Mouse (Mus musculus) cerebellum, postnatal 4 days (tissue): ENCODE measurements around the gene Gcsh.

ENCODE experiments used
- DNase-seq, 2 experiments: peaks; one replicate each; pipeline ENCODE4 v3.0.0; 2022; ENCODE audit warnings: low spot score in 2 of 2, mixed read lengths in 1 of 2

Gcsh gene

GRCm38 (mm10) chr8:116993095-116993867 is at the start of gene Gcsh:
Gcsh (minus strand) TSS chr8:116993537.
- DNase-seq = peak; percentile 92 to 97

GRCm38 (mm10) chr8:117039843-117040242 is 46.5 kb upstream of the Gcsh start:
- no peak for DNase-seq

GRCm38 (mm10) chr8:117037374-117037935 is 44.1 kb upstream of the Gcsh start:
- no peak for DNase-seq

- DNase-seq = no peak
These were observed 40.1 kb upstream of the Gcsh start for GRCm38 (mm10) chr8:117033393-117033792.

- DNase-seq = no peak
These were observed 39.3 kb upstream of the Gcsh start for GRCm38 (mm10) chr8:117032609-117033008.

DNA sequence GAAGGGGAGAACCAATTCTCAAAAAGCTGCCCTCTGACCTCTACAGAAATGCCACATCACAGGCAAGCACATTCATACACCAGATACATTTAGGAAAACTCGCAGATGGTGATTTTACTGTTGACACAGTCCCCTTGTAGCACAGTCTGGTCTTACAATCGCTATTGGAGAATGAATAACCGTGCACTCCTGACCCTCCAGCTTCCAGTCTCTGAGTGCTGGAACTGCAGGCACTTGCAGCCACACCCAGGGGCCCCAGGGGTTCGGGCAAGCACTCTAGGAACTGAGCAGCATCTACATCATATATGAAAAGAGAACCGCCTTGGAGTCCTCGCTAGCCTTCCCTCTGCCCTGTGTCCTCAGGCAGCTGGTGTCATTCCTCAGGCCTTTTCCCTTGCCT is 38.1 kb upstream of the Gcsh start:
- DNase-seq = no peak

DNA sequence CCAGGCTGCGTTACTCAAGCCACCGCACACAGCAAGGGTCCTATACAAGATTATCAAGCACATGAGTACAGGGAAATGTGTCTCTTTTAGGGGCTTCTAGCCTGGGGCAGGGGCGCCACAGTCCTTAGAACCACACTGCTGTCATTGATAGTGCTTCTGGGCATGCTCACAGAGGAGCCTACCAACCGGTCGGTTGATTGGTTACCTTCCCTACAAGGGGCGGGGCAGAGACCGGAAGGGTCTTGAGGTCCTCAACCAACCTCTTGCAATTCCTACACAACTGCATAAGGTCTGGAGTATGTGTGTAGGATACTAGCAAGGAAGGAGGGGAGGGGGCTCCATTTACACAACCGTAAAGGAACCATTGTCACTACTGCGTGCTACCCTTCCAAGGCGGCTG is 35.3 kb upstream of the Gcsh start:
- DNase-seq = no peak

- DNase-seq = no peak
These were observed 34.3 kb upstream of the Gcsh start for GRCm38 (mm10) chr8:117027601-117028000.

GRCm38 (mm10) chr8:117022297-117022993 is 29.1 kb upstream of the Gcsh start:
- no peak for DNase-seq

DNA sequence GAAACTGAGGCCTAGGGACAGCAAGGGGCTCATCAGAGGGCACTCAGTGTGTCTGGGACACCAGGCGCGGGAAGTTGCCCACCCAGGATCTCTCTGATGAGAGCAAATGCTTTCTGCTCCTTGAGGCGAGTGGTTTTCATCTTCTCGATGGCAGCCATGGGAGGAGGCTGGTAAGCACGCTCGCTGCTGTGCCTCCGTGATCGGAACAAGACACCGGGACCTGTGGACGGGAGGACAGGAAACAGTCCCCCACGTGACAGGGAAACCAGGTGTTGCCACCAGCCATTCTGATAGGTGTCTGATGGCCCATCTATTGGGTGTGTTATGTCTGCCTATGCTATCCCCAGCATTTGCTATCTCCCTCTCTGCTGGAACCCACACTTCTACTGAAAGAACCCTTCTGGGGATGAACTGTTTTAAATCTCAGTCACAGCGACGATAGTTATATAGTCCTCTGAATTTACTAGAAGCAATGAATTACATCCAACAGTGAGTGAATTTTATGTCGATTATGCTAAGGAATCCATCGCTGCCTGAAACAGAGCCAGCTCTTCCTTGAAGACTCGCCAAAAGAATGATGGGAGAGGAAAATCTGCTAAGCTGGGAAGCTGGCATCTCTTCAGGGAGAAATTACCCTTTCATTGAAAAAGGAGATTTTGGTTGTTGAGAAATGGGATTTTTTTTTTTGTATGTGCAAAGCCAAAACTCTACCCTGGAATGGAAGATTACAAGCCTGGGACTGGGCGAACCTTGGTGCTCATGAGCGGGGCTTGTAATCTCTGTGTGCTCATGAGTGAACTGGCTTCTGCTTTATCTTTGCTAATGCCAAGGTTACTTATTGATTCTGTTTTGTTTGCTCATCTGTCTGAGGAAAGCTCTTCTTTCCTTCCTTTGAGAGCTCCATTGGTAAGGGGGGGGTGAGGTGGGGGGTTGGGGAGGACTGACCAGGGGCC is 26.3 kb upstream of the Gcsh start:
- DNase-seq = no peak

GRCm38 (mm10) chr8:117017896-117018295 is 24.6 kb upstream of the Gcsh start:
- no peak for DNase-seq

DNA sequence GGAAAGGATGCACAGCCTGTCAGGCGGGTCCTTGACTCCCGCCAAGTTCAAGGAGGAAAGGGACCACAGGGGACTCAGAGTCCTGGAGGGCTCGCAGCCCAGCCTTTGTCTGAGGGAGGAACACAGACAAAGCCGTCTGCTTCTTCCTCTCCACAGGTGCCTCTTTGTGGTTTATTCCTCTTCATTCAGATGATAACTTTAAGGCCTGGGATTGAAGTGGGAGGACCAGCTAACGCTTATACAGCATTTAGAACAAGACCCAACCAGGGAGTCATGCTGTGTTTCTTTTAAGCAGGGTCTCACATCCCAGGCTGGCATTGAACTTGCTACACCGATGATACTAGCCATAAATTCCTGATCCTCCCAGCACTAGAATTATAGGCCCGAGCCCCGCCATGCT is 23.7 kb upstream of the Gcsh start:
- DNase-seq = no peak

DNA sequence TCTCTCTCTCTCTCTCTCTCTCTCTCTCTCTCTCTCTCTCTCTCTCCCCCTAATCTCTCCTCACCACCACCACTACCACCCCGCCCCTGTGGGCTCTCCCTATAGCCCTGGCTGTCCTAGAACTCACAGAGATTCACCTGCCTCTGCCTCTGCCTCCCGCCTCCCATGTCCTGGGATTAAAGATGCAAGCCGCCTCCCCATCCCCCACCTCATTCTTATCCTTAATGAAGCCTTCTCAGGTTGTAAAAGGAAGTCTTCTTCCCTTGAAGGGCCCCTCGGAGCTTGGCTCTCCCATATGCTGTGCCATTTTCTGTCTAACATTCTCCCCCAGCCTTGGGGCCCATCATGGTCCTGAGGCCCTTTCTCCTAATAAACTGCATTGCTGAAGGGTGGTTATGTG is 22.3 kb upstream of the Gcsh start:
- DNase-seq = no peak

- no peak for DNase-seq
These were observed 18.0 kb upstream of the Gcsh start for GRCm38 (mm10) chr8:117011366-117011765.

- no peak for DNase-seq
These were observed 829 bp upstream of the Gcsh start for GRCm38 (mm10) chr8:116994016-116994716.

- DNase-seq = no peak
These were observed 963 bp downstream of the Gcsh start for GRCm38 (mm10) chr8:116992176-116992971.

DNA sequence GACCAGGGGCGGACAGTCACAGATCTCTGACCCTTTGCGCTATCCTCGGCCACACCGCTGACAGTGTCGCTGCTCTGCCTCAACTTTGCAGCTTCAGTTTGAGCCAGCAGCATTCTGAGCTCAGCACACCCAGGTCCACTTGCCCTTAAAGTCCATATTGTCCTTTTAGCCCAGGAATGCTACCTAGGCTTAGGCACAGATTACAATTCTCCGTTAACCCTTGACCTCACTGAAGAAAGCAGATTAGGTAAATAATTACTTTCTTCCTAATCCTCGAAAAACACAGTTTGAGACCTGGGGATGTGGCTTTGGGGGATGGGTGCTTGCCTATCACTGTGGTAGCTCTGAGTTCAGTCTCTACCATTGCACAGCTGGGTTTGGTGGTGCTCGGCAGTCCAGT is 2.1 kb downstream of the Gcsh start:
- DNase-seq = no peak

DNA sequence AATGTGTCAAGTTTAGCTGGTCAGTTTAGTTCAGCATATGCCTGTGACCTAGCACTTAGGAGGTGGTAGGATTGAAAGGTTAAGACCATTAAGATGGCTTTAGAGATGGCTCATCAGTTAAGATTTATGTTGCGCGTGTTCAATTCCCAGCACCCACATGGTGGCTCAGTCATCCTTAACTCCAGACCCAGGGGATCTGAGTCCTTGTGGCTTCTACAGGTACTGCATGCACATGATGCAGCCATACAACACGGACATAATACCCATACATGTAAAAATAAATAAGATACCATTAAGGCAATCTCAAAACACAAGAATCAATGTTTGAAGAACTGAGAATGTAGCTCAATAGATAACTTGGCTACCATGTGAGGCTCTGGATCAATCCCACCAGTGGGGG is 3.5 kb downstream of the Gcsh start:
- no peak for DNase-seq

DNA sequence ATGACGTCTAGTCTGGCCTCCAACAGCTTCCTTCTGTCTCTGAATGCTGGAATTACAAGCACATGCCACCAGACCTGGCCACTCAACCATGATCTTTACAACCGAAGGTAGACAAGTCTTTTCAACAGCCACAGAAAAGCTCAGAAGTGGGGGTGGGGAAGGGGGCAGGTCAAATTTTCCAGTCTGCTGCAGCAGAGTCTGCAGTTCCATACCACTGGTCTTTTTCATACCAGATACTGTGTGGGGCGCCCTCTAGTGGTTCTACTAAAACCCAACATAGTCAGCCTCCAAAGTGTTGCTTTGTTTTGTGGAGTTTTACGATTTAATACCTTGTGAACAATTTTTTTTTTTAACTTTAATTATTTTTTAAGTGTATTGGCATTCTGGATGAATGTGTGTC is 13.2 kb downstream of the Gcsh start:
- DNase-seq = peak in 1 of 2 experiments; percentile 42

DNA sequence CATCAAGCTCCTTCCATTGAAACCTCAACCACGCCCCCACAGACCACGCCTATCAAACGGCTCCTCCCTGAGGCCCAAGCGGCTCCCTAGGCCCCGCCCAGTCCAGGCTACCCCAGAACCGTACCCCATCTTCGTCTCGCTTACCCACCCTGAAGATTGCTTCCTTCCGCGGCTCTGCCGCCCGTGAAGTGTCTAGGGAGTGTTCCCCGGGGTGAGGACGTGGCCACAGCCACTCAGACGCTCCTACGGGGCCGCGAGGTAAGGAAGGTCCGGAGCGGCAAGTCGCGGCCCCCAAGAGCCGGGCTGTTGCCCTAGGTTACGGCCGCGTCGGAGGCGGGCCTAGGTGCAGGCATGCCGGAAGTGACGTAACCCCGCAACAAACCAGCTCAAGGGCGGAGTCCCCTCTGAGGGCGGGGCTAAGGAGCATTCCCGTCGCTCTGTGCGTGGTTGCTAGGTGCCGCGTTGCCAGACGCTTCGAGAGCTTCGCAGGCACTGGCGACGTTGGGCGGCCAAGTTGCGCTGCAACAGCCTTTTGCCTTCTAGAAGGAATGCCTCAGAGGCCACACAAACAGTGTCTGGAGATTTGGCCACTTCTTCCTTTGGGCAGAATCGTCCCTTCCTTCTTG is 14.6 kb downstream of the Gcsh start, which contains the start of gene 1700030J22Rik:
1700030J22Rik (minus strand) TSS at position 329 of the 626 bp plus-strand sequence.
- peak; percentile 94 to 96 for DNase-seq
